Mouse (Mus musculus) common myeloid progenitor, adult 5-6 weeks (primary cell): Measurements from ENCODE around the gene Rprd2. TPM values are rescaled to one million over a fixed set of nuclear protein-coding genes. Genes with fewer than 3 reads are reported as not detected.
"Not testable (repeated sequence)": the region's sequence is repeated elsewhere in the genome, so short reads cannot be mapped to it uniquely, and the experiment has no call there.

ENCODE experiments used
- ATAC-seq: replicated peaks from 2 replicates; pipeline ENCODE4 v1.8.0; 2016; ENCODE audit warnings: low read depth, mild to moderate bottlenecking, moderate TSS enrichment, inconsistent platforms; ENCODE audit not compliant: poor library complexity, severe bottlenecking
- total RNA-seq: library from RNA; stranded (forward); fragments of 200-1000, 187-1606 nt; gene quantifications from 2 replicates; pipeline ENCODE4 v1.2.3, GENCODE M21; 2017

Gene Rprd2
- total RNA-seq: 26.5 and 27.2 TPM in 2 replicates

- peak; percentile 26; the same call in 1 of the 2 replicates for ATAC-seq
Measured at GRCm38 (mm10) chr3:95818571-95819288, at the start of gene Rprd2. TSS of gene Rprd2 (minus strand) at chr3:95818863.

GRCm38 (mm10) chr3:95867408-95867807, 48.7 kb upstream of the Rprd2 start:
- ATAC-seq: no peak

- no peak for ATAC-seq
Measured at GRCm38 (mm10) chr3:95866071-95866470, 47.4 kb upstream of the Rprd2 start.

GRCm38 (mm10) chr3:95865571-95865970, 46.9 kb upstream of the Rprd2 start:
- ATAC-seq: no peak

- no peak for ATAC-seq
Measured at GRCm38 (mm10) chr3:95865050-95865449, 46.4 kb upstream of the Rprd2 start.

GRCm38 (mm10) chr3:95863578-95863977, 44.9 kb upstream of the Rprd2 start:
- ATAC-seq: no peak

- ATAC-seq: peak; percentile 95
Measured at GRCm38 (mm10) chr3:95861796-95862195, 43.1 kb upstream of the Rprd2 start.

GRCm38 (mm10) chr3:95861216-95861615, 42.6 kb upstream of the Rprd2 start:
- no peak for ATAC-seq

- no peak for ATAC-seq
Measured at GRCm38 (mm10) chr3:95860323-95860722, 41.7 kb upstream of the Rprd2 start.

GRCm38 (mm10) chr3:95858278-95858677, 39.6 kb upstream of the Rprd2 start:
- ATAC-seq: not testable (repeated sequence)

- not testable (repeated sequence) for ATAC-seq
Measured at GRCm38 (mm10) chr3:95857050-95857449, 38.4 kb upstream of the Rprd2 start.

GRCm38 (mm10) chr3:95856115-95856514, 37.5 kb upstream of the Rprd2 start:
- ATAC-seq: no peak

GRCm38 (mm10) chr3:95855502-95856089, 36.9 kb upstream of the Rprd2 start, which contains the start of gene Prpf3:
TSS of gene Prpf3 (minus strand) at chr3:95855885.
- peak; percentile 95 for ATAC-seq

GRCm38 (mm10) chr3:95851317-95851716, 32.7 kb upstream of the Rprd2 start:
- ATAC-seq: no peak

GRCm38 (mm10) chr3:95850611-95851010, 31.9 kb upstream of the Rprd2 start:
- ATAC-seq: no peak

GRCm38 (mm10) chr3:95842503-95843214, 24.0 kb upstream of the Rprd2 start:
- no peak for ATAC-seq

- ATAC-seq: no peak
Measured at GRCm38 (mm10) chr3:95839250-95839649, 20.6 kb upstream of the Rprd2 start.

GRCm38 (mm10) chr3:95829053-95829452, 10.4 kb upstream of the Rprd2 start:
- no peak for ATAC-seq

- no peak for ATAC-seq
Measured at GRCm38 (mm10) chr3:95826275-95826674, 7.6 kb upstream of the Rprd2 start.

GRCm38 (mm10) chr3:95820046-95821010, 1.7 kb upstream of the Rprd2 start:
- ATAC-seq: no peak
